Mouse (Mus musculus) regulatory T cell (primary cell): ENCODE measurements around the gene Nmrk1.

Experiments
- in situ Hi-C: fragments of 300-600 bp; cut with MboI, MseI; formaldehyde crosslinking; loops from one replicate; pipeline ENCODE4 v1.15.1; 2025; ENCODE audit warnings: high pct_unique_total_duplicates

Gene Nmrk1

DNA sequence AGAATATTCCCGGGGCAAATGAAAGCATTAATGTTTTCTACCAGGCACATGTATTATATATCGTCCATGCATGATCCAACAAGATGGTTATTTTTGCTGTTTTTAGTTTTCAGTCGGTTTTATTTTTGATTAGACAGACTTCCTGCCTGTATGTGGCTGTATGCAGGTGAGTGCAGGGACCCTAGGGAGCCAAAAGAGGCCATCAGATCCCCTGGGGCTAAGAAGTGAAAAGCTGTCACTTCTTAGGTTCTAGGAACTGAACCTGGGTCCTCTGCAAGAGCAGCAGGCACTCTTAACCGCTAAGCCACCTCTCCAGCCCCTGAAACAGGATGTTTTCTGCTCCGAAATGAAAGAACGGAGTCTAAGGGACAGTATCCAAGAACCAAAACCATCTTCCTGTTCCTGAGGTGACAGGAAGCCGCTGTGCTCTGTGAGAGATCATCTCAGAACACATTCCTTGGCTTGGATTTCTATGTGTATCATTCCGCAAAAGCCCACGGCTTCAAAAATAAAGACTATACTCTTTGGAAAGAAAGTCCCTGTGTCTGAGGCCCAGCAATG is 16.0 kb upstream of the Nmrk1 start:
- in situ Hi-C loops, result no loop called here

DNA sequence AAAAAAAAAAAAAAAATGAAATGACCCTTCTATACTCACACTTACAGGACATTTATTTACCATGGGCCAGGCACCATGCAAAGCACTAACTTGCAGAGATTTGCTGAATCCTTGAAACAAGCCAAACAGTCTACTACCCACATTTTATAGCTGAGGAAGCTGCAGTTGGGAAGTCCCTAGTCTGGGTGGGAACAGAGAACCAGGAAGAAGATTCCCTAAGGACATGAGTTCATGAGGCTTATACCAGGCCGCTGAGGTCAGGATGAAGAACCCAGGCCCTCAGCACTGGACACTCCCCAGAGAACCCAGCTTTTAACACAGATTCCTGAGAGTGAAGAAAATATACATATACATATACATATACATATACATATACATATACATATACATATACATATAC is 14.2 kb upstream of the Nmrk1 start:
- in situ Hi-C loops, result no loop called here

DNA sequence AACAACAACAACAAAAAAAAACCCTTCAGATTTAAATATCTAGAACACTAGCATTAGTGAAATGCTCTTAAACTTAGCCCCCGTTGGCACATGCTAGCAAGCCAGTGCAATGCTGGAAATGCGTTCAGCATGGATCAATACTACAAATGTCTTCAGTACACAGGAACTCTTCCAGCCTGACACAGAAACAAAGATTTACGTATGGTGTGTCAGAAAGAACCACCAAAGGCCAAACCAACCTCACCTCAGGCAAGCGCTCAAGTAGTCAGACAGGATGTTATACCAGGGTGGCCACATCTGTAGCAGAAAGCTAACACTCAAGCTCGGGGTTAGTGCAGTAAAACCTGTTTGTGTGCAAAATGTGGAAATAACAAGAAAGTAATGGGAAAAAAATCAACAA is 12.7 kb upstream of the Nmrk1 start:
- in situ Hi-C loops, result no loop called here

DNA sequence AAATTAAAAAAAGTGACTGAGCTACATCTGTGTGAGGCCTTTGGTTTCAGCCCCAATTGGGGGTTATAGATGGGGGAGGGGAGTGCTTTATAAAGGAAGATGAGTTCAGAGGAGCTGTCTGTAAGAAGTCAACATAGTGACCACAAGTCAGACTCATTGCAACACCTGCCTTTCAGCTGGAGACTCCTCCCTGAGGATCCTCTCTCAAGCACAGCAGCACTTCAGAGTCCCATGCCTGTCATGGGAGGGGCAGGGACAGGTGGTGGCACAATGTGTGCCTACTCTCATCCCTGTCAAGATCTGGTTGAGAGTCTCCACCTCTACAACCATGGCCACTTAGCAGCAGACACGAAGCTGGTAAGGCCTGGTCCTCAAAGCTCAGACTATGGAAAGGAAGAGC is 12.1 kb upstream of the Nmrk1 start:
- in situ Hi-C loops, result no loop called here

DNA sequence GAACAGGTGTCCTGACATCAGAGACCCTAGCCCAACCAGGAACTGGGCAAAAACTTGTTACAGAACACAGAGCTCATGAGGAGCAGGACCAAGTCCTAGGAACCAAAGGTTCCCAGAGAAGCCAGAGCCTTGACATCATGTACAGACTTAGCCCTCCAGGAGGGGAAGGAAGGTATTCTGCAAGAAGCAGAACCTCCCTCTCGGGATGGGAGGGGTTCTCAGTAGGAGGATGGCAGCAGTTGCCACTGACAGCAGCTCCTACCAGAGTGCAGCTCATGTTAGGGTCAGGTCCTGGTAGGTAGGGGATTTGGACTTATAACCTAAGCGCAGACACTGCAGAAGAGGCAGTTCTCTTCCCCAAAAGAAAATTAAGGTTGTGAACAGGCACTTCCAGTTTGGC is 7.9 kb upstream of the Nmrk1 start:
- in situ Hi-C loops, result no loop called here

DNA sequence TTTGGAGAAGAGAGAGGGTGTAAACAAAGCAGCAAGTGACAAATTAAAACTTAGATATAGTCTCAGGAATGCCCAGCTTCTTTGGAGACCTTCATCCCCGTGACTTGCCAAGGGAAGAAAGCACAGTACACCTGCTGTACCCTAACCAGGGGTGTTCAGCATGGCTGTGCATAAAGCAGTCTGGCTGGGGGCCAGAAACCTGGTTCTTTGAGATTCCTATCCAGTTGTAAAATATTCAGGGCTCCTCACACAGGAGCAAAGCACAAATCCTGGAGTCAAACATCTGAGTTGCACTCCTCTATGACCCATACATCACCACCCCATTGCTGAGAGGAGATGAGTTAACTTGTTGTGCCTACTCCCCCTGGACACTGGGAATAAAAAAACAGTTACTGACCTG is 2.2 kb upstream of the Nmrk1 start:
- in situ Hi-C loops, result no loop called here

DNA sequence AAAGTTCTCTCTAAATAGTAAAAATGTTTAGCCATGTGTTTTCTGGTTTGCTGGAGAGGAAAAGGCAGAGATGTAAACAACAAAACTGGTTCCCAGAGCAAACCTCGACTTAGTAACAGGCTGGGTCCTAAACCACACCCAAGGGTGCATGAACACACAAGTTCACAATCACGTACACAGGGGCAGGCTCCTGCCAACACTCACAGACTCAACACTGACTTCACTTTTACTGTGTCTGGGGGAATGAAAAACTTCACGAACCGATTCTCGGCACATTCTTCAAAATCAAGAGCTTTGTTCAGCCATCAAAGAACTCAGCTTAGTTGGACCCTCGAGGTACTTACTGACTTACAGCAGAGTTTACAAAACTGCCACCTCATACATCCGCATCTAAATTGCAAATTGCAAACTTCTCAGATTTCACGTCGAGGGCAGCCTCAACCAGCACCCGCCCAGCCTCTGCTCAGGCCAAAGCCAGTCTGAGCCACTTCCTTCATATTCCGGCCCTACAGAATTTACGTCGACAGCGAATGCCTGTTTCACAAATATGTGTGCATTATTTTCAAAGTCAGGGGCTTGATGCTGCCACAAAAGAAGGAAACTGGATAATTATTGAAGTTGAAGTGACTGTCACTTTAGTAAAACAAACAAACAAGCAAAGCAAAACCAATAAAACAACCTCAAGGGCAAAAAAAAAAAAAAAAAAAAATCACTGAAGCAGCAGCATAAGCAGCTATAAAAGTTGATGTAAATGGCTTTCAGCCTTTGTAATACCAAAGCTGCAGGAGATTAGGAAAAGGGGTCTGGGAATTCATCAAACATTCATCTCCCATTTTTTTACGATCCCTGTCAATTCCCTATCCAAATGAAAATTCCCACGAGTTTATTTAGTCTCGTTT is 1.3 kb upstream of the Nmrk1 start:
- in situ Hi-C loops, result no loop called here

DNA sequence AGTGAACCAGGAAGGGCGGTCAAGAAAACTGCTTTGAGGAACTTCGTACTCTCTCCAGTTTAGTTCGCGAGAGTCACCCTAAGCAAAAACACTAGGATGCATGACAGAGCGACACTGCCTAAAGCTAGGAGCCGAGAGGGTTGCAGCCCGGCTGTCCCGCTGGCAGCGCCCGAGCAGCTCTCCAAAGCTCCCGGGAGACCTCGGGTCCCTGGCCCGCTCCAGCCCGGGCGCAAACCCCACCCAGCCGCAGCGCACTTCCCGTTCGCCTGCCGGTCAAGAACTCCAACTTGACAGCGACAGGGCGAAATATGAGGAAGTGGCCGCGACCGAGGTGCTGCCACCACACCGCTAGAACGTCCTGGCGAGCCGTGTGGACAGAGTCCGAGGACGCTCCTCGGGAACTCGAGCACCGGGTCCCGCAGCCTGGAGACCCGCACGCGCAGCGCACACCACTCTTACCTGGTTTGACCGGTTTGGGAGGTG is 548 bp upstream of the Nmrk1 start:
- in situ Hi-C loops, result no loop called here

DNA sequence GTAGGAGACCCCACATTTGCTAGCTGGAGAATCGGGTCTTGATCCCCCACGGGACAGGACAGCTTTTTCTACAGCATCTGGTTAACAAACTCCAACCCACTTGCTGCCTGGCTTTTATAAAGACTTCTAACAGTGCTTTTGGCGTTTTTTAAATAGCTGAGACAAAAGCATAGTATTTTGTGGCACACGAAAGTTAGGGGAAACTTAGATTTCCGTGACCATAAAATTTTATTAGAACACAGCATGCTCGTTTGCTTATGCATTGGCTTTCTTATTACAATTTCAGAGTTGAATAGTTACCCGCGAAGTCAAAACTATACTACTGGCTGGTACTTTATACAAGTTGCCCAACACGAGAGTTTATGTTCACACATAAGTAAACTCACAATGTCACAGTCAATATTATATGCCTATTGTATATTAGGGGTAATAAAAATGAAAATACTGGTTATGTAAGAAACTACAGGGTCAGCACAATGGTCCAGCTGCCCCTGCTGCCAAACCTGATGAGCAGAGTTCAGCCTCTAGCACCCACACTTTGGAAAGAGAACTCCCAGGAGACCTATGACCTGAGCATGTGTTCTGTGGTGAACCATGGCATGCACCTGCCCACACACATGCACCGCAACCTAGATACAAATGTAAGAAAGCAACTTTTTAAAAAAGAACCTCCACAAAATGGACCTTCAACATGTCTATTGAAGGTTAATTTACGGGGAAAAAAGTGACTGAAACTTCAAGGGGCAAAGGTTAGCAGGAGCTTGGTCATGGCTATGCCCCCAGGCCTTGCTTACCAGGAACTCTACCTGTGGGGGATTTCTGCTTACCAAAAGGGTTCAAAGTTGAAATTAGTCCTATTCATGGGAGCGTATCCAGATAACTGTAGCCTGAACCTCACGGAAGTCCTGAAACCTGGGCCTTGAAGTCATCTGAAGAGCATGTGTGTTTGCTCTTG is 758 bp downstream of the Nmrk1 start:
- in situ Hi-C loops, result no loop called here

DNA sequence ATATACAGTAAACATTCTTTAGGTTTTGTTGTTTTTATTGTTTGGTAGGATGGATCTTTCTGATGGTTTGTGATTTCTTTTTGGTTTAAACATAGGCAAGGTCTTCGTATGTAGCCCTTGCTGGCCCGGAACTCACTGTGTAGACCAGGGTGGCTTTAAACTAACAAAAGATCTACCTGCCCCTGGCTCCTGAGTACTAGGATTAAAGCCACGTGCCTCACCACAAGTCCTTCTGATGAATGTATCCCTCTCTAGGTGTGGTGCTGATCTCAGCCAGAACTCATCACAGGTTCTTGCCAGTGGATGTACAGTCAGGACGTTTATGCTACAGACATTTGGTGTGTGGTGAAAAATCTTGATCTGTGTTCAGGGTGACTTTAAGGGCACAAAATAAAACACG is 6.2 kb downstream of the Nmrk1 start:
- in situ Hi-C loops, result no loop called here

DNA sequence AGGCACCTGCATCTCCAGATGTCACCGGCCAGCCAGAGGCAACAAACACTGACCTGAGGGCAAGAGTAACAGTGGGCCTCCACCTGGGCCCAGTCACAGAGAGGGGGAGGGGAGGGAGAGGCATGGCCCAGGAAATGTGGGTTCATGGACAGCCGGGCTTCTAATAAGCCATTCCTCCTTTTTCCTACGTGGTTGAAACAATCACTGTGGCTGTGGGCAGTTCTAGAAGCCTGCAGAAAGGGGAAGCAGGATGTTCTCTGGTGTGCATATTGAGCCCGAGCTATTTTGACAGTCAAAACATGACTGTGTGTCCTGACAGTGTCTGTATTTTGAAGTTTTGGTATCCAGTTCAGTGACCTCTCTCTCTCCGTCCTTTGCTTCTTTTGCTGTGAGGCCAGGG is 7.2 kb downstream of the Nmrk1 start:
- in situ Hi-C loops, result no loop called here

DNA sequence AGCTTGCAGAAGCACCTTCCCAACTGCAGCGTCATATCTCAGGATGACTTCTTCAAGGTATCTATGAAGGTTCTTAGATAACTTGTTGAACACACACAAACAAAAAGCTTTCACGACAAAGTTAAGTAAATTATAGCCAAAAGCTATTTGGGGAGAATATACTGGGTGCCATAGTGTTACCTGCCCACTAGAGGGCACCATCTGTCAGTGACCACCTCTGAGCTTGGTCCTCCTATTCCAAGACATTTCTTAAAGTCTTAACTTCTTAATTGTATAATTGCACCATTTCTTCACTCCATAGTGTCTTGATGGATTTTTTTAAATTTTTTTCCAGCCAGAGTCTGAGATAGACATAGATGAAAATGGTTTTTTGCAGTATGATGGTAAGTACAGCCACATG is 7.8 kb downstream of the Nmrk1 start:
- in situ Hi-C loops, result no loop called here

DNA sequence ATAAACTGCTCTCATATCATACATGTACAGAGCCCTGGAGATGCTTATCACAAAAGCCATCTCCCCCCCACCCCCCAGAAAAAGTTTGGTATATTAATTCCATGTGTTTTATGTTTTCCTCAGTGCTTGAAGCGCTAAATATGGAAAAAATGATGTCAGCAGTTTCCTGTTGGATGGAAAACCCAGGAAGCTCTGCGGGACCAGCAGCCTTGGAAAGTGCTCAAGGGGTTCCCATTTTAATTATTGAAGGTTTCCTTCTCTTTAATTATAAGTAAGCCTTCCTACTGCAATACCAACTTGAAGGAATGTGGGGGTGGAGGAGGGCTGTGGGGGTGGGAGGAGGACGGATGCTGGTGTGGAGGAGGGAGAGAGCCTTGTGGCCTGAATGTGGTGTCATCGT is 9.3 kb downstream of the Nmrk1 start:
- in situ Hi-C loops, result no loop called here

DNA sequence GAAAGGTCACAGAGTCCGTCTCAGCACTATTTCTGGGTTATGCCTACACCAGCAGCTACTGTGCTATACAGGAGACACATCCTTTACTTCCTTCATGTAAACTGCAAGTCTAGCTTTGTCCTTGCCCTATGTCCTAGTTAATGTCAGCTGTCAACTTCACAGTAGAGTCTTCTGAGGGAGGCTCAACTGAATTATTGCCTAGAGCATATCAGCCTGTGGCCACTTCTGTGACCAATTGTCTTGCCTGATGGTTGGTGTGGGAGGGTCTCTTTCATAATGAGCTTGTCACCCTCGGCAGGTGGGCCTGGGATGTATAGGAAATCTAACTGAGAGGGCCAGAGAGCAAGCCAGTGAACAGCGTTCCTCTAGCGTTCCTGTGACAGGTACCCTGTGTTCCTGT is 11.7 kb downstream of the Nmrk1 start:
- in situ Hi-C loops, result no loop called here

DNA sequence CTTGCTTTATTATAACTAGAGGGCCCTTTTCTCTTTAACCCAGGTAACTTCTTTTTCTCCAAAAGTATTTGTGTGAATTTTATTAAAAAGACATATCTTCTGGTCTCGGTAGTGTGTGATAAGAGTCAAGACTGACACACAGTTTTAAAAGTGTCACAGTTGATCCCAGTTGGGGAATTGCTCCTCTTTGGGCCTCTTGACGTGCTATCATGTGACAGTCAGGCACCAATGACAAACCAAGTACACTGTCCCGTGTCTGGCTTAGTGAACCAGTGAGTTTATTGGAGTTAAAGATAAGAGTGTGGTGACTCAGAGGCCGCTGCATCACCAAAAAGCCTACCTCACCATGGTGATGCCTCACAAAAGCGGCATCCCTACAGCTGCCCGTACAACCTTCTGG is 12.3 kb downstream of the Nmrk1 start:
- in situ Hi-C loops, result no loop called here

DNA sequence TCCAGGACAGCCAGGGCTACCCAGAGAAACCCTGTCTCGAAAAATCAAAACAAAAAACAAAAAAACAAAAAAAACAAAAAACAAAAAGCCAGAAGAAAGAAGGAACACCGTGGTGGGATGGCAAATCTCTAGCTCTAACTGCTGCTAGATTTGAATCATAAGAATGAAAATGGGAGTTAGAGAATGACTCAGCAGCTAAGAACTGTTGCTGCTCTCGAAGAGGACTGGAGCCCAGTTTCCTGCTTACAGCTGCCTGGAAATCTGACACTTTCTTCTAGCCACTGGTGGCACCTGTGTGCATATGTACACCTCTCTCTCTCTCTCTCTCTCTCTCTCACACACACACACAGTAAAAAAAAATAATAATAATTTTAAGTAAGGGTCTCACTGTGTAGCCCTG is 14.6 kb downstream of the Nmrk1 start:
- in situ Hi-C loops, result no loop called here

DNA sequence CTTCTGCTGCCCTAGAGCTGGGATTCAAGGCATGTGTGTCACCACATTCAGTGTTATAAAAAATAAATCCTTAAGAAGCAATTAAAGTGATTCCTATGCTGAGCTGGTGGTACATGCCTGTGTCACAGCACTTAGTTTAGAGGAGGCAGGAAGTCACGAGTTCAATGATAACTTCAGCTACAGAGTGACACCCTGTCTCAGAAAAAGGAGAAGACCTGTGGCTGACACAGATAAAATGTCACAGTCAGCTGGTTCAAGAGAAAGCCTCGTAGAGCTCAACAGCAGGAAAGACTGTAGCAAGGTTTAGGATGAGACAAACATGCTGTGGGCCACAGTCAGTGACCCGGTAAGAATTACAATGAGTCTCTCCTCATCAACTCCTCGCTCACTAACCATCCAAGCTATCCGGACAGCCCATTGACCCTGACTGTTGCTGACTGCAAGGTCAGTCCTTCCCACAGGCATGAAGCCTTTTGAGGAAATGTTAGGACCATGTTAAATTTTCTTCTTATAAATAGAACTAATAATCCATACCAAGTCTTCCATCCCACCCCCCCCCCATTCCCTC is 15.2 kb downstream of the Nmrk1 start:
- in situ Hi-C loops, result no loop called here

DNA sequence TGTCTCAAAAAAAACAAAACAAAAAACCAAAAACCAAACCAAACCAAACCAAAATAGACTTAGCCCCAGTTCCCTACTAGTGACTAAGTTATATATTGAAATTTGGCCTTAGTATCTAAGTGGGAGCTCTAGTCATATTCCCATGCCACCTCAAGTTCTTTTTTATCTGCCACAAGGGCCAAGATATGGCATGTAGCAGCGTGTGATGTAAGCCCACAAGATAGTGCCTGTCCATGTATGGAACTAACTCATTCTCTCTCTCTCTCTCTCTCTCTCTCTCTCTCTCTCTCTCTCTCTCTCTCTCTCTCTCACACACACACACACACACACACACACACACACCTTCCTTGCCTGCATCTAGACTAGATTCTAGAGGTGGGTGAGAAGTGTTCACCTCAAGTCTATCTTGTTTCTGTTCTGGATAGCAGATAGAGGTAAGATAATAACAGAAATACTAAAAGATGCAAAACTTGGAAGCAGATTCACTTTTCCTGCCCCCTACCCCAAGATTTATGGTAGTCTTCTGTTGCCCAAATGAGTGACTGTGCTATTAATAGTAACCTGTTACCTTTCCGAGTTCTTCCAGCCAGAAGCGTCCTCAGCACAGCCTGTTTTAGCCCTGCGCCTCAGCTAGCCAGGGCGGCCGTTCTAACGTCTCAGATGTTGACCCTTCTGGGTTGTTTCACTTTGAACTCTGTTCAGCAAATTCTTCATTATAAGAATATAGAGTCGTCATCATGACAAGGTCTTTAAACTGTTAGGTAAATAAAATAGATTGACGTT is 16.2 kb downstream of the Nmrk1 start:
- in situ Hi-C loops, result no loop called here

DNA sequence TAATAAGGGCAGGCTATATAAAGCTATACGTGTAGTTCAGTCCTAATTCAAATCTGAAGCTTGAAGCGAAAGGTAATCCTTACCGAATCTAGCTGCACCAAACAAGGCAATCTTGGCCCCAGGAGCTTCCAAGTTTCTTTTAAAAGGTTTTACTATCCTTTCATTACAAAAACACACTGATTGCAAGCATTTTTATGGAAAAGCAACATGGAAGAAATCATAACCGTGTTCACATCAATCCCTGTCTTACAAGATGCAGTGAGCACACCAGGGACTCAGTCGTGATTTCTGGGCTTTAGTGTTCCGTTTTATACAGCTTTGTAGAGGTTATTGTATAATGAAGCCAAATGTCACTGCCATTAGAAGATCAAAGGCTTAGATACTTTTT is 16.8 kb downstream of the Nmrk1 start:
- in situ Hi-C loops, result no loop called here

DNA sequence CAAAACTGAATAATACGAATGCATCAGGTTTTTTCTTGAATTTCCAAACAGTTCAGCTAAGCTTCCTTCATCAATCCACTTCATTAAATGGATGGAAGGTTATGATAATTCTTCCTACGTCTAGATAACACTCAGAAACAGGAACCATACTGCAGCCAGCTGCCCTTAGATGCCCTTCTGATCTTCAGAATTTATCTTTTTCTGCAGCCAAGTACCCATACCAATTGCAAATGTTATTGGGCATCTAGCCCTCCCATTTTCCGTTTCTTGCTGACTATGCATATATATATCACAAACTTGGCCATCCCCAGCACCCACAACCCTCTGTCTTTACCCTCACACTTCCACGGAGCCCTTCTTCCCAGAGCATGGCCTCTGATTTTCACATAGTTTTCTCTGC is 18.2 kb downstream of the Nmrk1 start:
- in situ Hi-C loops, result no loop called here

DNA sequence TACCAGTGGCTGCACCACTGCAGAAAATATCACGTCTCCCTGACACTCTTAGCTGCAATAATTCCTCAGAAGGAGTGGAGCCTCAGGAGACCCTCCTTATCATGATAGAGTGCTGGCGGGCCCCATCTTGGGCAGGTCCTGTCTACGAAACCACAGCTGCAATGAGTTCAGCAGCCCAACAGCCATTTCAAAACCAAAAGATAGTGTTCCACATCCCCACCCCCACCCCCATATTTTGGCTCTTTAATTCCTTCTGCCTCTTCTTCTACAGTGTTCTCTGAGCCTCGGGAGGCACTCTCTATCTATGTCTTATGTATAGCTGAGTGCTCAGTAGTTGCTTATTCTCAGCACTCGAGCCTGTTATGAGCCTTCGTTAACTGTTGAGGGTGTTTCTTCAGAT is 18.7 kb downstream of the Nmrk1 start:
- in situ Hi-C loops, result no loop called here
